Mouse (Mus musculus) lung, adult 18-20 months (tissue): ENCODE measurements around the gene Cd59b.

Experiments used
- DNase-seq, 2 experiments: peaks; one replicate each; pipeline ENCODE4 v3.0.0; 2022; ENCODE audit warnings: mixed read lengths in 2 of 2

Gene Cd59b

DNA sequence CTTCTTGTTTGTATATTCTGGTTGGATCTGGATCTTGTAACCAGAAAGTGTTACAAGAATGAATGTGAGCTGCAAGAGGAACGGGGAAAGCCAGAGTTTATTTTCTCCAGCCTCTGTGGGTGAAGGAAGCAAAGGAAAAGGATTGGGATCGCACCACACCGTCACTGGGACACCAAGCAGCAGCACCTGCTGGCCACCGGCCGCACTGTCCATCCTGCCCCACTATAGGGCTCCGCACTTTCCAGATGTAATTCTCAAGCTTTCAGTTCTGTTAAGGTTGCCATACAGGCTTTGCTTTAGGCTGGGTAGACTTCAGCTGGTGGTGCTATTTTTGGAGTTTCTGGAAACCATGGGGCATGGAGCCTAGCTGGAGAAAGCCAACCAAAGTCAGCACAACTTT is 50.7 kb downstream of the Cd59b start:
- DNase-seq = no peak

DNA sequence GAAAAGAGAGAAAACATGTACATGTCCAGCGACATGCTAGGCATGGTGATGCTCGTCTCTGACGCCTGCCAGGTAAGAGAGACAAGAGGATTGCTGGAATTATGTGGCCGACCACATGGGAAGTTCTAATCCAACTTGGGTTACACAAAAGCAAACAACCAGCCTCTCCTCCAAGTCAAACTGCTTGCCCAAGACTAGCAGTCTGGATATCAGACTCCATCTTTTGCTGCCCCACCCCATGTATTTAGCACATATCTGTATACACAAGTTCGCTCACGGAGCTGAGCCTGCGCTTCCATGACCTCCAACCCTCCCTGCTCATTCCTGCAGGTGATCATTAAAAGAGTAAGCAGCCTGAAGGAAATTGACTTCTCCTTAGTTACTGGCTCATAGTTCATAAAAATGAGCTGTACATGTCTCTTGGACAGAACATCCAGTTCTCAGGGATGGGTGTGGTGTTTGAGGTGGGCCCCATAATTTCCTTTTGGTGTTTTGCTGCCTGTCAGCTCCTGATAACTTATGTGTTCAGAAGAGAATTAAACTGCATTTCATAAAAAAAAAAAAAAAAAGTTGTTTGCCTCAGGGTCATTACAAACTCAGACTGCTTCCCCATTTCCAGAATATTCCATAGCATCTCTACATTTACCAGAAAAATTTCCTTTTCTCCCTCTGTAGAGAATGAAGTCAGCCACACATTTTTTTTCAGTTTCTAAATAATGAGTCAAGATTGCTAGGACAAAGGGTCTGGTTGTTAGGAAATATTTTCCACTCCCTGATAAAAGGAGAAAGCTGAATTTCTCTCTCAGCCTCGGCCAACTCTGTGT is 52.2 kb downstream of the Cd59b start:
- peak in 1 of 2 experiments; percentile 24 for DNase-seq

DNA sequence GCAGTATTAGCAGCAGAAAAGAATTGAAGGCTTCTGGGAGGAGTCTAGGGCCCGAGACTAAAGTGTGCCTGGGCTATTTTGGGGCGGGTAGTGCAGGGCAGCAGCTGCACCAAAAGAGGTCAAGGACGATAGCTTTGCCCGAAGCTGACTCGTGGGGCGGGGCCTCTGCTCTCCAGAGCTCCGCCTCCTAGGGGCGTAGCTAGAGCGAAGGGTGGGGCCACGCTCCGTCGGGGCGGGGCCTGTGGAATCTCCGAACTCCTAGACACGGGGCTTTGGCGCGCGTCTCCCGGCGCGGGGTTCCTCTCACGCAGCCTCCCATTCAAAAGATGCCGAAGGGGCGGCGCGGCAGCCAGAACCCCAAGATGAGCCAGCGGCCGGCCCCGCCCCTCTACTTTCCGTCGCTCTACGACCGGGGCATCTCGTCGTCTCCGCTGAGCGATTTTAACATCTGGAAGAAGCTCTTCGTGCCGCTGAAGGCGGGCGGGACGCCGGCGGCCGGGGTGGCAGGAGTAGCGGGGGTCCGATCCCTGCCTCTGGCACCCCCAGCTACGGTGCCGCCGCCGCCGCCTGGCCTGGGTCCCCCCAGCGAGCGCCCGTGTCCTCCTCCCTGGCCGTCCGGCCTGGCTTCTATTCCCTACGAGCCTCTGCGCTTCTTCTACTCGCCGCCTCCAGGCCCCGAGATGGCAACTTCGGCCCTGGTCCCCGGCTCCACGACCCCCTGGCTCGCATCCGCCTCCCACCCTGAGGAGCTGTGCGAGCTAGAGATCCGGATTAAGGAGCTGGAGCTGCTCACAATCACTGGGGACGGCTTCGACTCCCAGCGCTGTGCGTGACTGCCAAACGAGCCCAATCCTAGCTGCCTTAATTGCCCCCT is 53.1 kb downstream of the Cd59b start, which contains the start of gene A930018P22Rik:
Gene A930018P22Rik (plus strand): TSS at position 265 of the 874 bp plus-strand sequence.
- DNase-seq = peak; percentile 89 to 90

DNA sequence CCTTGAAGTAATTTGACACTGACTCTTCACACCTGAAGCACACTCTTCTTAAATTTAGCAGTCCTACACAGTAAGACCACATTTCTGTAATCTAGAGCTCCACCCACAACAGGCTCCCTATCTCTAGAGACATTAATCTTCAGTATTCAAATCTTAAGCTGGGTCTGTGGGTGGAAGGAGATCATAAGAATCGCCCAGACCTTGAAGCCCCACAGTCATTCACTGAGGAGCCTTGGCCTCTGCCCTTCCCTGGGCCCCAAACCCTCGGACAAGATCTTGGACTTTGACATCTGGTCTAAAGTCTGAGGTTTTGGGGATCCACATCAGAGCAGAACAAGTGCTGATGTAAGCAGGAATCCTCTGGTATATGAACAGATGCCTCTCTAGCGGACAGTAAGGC is 53.9 kb downstream of the Cd59b start:
- DNase-seq = no peak

DNA sequence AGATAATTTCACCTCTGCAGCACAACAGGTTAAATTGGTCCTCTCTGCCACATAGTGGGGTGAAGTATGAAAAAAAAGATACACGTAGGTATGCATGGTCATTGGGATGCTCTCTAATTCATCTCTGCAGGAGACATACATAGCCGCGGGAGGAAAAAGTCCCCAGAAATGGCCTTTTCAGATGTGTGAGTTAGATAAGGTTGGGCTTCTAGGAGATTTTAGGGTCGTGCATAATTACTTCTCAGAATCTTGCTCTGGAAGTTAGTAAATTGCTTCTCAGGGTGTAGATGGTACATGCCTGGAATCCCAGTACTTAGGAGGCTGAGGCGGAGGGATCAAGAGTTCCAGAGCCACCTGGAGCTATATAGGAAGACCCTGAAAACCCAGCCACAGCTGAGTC is 54.4 kb downstream of the Cd59b start:
- no peak for DNase-seq

DNA sequence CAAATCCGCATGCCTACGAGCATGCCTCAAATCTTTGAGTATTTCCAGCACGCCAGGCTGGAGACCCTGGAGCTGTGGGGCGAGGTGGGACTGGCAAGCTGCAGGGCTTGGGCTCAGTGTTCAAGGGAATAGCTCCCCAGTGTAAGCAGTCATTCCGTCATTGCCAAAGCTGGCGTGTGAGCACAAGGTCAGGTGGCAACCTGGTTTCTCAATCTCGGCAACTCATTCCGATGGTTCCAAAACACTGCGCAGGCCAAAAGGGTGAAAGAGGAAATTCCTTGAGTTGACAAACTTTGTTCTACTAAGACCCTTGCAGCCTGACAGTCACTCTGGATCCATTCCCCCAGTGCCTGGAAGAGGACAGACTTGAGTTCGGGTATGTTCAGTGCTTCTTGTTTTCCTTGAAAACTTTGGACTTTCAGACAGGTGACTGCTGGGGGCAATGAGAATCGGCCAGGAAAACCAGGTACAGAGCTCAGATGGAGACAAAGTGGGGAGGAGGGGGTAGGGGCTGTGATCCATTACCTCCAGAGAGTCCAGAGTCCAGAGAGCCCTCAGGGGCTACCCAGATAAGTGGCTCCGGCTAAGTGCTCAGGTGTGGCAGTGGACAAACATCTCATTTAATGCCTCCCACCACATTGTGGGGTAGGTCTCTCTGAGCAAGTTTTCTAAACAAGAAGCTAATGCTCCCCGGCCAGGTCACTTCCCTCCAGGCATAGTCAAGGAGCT is 59.3 kb downstream of the Cd59b start:
- peak; percentile 44 to 54 for DNase-seq

DNA sequence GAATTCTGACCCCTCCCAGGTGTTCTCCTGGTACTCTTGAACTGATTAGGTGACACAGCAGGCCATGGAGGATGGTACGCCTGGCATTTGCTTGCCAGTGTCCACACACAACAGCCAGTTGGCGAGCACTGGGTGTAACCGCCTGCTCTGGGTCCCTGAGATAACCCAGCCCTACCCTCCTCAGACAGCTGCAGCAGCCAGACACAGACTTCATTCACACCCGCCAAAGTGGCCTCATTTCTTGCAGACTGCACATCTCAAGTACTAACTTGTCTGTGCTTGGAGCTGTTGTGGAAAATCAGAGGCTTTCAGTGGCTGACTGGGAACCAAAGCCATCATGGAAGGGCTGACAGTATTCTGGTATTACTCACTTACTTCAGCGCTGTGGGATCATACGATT is 60.5 kb downstream of the Cd59b start:
- no peak for DNase-seq

DNA sequence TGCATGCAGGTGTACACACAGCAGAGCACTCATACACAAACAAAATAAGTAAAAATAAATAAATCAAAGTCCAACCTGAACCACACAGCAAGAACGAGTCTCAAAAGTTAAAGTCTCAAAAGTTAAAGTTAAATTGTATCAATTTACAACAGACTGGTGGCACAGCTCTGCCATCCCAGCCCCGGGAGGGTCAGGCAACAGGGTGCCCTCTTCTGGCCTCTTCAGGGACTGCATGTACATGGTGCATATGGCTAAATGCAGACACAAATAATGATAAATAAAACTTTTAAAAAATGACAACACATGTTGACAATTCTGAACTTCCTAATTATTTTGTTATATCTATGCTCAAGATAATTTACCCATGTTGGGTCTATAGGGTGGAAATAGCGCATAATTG is 61.3 kb downstream of the Cd59b start:
- no peak for DNase-seq

DNA sequence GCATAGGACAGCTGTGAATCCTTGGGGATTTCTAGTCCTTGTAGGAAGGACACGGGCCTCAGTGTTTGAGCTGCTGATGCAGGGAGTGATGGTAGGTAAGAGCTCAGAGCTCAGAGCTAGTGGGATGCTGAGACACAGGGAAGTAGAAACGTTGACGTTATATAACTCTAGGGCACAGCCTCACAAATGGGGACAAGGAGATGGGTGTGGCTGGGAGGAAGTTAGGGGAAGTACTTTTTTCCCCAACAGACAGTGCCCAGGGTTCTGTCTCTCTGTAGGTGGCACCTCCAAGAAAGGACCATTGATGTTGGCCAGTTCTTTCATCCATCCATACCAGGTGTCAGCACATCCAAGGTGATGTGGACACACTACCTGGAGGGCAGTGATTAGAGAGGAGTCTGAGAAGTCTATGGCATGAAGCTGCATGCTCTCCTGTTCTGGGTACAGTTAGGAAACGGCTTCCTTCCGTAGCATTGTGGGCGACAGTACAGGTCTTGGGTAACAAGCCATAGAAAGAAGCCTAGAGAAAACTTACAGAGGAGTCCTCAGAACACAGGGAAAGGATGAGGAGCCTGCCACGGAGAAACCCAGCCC is 62.7 kb downstream of the Cd59b start:
- DNase-seq = no peak

DNA sequence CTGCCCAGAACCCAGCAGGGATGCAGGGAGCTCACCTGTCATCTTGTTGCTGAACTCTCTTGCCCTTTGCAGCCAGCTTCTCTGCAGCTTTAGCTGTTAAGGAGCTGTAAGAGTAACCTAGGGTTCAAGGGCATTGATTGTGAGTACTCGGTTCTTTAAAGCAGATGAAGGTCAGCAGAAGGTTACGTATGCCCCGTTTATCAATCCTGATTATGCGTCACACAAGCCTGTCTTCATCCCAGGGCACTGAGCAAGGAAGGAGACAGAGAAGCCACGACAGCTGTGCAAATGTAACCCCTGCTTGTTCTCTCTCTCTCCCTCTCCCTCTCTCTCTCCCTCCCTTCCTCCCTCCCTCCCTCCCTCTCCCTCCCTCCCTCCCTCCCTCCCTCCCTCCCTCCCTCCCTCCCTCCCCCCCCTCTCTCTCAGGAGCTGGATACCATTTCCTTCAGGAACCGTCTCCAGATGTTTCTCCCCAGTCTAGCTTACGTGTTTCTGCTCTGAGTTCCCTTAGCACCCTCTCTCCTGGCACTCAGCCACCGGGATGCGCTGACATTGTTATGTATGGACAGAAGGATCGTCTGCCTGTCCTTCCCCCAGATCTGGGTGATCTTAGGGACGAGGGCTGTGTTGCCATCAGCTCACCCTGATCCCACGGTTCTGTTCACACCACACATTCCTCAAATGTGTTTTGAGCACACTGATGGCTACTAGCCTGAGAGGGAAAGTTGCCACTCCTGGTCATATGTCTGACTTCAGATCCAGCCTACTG is 63.6 kb downstream of the Cd59b start:
- no peak for DNase-seq

DNA sequence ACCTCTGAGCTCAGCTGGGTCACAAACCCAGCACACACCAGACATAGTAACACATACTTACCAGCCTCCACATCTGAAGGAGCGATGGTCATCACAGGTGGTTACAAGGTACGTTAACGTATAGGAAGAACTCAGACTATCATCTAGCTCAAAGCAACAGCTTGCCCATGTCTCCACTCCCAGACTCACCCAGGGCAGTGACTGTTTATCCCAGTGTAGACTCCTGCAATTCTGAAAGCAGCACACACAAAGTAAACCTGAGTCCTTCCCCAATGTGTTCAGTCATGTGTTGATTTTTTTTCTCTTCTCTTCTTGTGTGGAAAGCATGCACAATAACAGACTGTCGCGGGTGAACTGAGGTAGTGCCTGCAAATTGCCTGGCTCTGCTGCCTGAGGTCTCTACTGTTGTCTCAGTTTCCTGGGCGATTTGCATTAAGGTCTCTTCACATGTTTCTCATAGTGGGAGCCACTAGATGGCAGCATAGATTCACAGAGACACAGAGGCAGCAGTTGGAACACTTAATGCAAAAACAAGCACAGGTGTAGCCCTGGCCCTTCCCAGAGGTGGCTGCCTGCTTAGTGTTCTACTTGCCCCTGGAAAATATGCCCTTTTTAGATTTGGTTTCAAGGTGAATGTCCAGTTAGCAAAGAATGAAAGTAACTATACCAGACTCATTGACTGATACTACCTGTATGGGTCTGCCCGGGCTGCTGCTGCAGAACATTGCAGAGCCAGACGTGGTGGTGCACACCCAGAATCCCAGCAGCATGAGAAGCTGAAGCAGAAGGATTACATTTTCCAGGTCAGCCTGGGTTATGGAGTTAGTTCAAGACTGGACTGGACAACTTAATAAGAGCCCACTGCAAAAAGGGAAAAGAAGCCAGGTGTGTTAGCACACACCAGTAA is 64.8 kb downstream of the Cd59b start:
- peak; percentile 25 to 69 for DNase-seq

DNA sequence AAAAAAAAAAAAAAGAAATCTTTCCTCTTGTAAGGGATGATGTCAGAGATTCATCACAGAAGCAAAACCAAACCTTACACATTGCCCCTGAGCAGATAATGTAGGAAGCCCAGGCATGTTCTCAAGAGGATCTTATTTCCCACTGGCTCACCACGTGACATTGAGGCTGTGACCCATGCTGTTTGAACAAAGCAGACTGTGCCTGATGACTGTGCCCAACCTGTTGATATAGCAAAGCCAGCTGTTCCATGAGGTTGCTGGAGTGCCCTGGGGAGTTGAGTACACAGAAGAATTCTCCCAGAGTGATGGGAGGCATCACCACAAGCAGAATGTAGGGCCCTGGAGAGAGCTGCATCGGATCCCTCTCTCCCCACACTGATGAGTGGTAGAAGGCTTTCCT is 66.3 kb downstream of the Cd59b start:
- DNase-seq = no peak
